Mouse (Mus musculus) heart, embryonic 11.5 days (tissue): ENCODE data around the gene Pdx1. TPM values are rescaled to one million over a fixed set of nuclear protein-coding genes. Genes with fewer than 3 reads are reported as not detected.

Source experiments
- ATAC-seq: fragments of 200-750 bp; cut with Nextera tagmentation; replicated peaks from 2 replicates; pipeline ENCODE4 v1.8.0; 2017; ENCODE audit warnings: moderate library complexity; ENCODE audit not compliant: insufficient number of reproducible peaks, low FRiP score, low TSS enrichment
- H3K27ac ChIP-seq: fragments of 300-500 bp; sonication (generic); 2 replicates; pipeline ENCODE4 v1.5.1; 2014; ENCODE audit warnings: mild to moderate bottlenecking, low read depth, low read length
- H3K27me3 ChIP-seq: fragments of 300-500 bp; sonication (generic); 2 replicates; pipeline ENCODE4 v1.6.1; 2014; ENCODE audit warnings: mild to moderate bottlenecking, low read length, mixed read lengths; ENCODE audit not compliant: control insufficient read depth, insufficient read depth
- H3K36me3 ChIP-seq: fragments of 300-500 bp; sonication (generic); 2 replicates; pipeline ENCODE4 v1.6.1; 2014; ENCODE audit warnings: mild to moderate bottlenecking, low read length, moderate library complexity, mixed read lengths; ENCODE audit not compliant: control insufficient read depth, insufficient read depth
- H3K4me1 ChIP-seq: fragments of 300-500 bp; sonication (generic); 2 replicates; pipeline ENCODE4 v1.6.1; 2014; ENCODE audit warnings: low read length; ENCODE audit not compliant: control insufficient read depth, insufficient read depth
- H3K4me2 ChIP-seq: fragments of 300-500 bp; sonication (generic); 2 replicates; pipeline ENCODE4 v1.6.1; 2014; ENCODE audit warnings: mild to moderate bottlenecking, moderate library complexity
- H3K4me3 ChIP-seq: fragments of 300-500 bp; sonication (generic); 2 replicates; pipeline ENCODE4 v1.5.1; 2014; ENCODE audit warnings: low read depth, low read length
- H3K9ac ChIP-seq: fragments of 300-500 bp; sonication (generic); 2 replicates; pipeline ENCODE4 v1.6.1; 2014; ENCODE audit warnings: mild to moderate bottlenecking, low read depth, low read length, moderate library complexity
- H3K9me3 ChIP-seq: fragments of 300-500 bp; sonication (generic); replicated peaks from 2 replicates; pipeline ENCODE4 v1.6.1; 2016; ENCODE audit warnings: low read length; ENCODE audit not compliant: control insufficient read depth
- WGBS: fragments of 180-500 bp; shearing (Covaris S2); extraction: QIAGEN DNeasy Blood & Tissue Kit; methylation state at CpG from one replicate; pipeline ENCODE4 v1.1.7; 2014; ENCODE audit not compliant: insufficient replicate concordance; 5-methylcytosine and 5-hydroxymethylcytosine counted together
- polyA plus RNA-seq: library from polyadenylated mRNA; unstranded; fragments of >200 nt; fragmentation: Nextera tagmentation; extraction: Ambion mirVana; gene quantifications from 2 replicates; pipeline ENCODE4 v1.2.1, GENCODE M21; 2014

Gene Pdx1
- polyA plus RNA-seq, 1 experiment from 2014 or later, result not detected

DNA sequence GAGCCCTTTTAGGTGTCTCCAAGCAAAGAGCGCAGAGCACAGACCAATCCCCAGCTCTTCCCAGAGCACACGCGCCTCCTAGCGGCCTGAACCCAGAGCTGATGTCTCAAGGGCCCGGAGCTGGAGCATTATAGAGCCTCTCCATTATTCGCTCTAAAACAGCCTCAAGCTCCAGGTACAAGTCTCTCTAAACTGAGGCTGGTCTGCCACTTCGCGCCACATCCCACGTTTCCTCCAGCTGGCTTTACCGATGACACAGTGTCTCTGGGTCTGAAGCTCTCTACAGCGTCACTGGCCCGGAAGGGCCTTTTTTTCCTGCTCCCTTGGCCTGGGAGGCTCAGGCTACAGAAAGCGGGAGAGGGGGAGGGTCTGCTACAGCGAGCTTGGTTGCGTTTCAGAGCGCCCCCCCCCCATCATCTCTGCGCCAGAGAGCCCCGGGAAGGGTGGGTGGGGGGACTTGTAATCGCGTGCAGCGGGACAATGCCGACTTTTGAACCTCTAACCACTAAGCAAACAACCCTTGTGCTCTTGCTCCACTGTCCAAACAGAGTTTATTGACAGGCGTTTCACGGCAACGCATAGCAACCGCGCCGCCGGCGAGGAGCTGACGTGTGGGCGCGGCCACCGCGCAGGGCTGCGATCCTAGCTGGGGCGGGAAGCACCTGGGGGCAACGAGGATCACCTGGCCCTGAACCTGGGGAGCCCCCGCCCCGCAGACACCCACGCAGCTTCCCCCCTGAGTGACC, 29.7 kb downstream of the Pdx1 start:
- Histone ChIP-seq H3K4me2 (peak overlapping the region; percentile 64), H3K27me3 (peaks cover 90% of the 10 kb centered on the region), H3K9me3 (no peaks in the 10 kb centered on the region), H3K27ac (no peak overlapping the region), H3K36me3 (no peaks in the 10 kb centered on the region), H3K4me3 (peak overlapping the region; percentile 30), H3K9ac (no peak overlapping the region), H3K4me1 (peaks cover 3% of the 10 kb centered on the region; the same call in 1 of the 2 replicates)
- under 1% methylated on average over 41 of the region's 41 CpGs for WGBS
- peak; percentile 63; the same call in 1 of the 2 replicates for ATAC-seq

- no peak for ATAC-seq
- 1% methylated on average over 4 of the region's 4 CpGs for WGBS
- Histone ChIP-seq H3K36me3 (no peaks in the 10 kb centered on the region), H3K9me3 (no peaks in the 10 kb centered on the region), H3K9ac (no peak overlapping the region), H3K4me1 (peaks cover 3% of the 10 kb centered on the region; the same call in 1 of the 2 replicates), H3K4me3 (peak overlapping the region; percentile 30), H3K4me2 (peak overlapping the region; percentile 64), H3K27me3 (peaks cover 90% of the 10 kb centered on the region), H3K27ac (no peak overlapping the region)
These were observed 30.2 kb downstream of the Pdx1 start for GRCm38 (mm10) chr5:147300001-147300363.

GRCm38 (mm10) chr5:147300917-147301780, 31.4 kb downstream of the Pdx1 start:
- Histone ChIP-seq H3K4me3 (no peak overlapping the region; the same call in 1 of the 2 replicates), H3K27ac (no peak overlapping the region), H3K4me1 (peaks cover 3% of the 10 kb centered on the region; the same call in 1 of the 2 replicates), H3K9me3 (no peaks in the 10 kb centered on the region), H3K9ac (no peak overlapping the region), H3K4me2 (no peak overlapping the region), H3K27me3 (peaks cover 93% of the 10 kb centered on the region), H3K36me3 (no peaks in the 10 kb centered on the region)
- 2% methylated on average over 21 of the region's 21 CpGs for WGBS
- ATAC-seq, result no peak

DNA sequence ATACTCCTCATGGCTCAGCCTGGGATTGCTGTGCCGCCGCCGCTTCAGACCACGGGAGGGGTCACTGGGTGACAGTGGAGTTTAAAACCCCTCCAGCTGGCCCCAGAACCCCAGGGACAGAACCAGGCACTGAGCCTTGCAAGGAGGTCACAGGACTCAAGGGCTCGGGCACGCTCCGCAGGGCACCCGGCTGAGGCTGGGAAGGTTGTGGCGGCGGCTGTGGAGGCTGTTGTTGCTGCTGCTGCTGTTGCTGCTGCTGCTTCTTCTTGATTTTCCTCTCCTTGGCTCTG, 32.0 kb downstream of the Pdx1 start:
- ATAC-seq, result no peak
- Histone ChIP-seq H3K9me3 (no peaks in the 10 kb centered on the region), H3K27me3 (peaks cover 96% of the 10 kb centered on the region), H3K4me3 (no peak overlapping the region; the same call in 1 of the 2 replicates), H3K4me2 (no peak overlapping the region), H3K27ac (no peak overlapping the region), H3K36me3 (no peaks in the 10 kb centered on the region), H3K4me1 (peaks cover 6% of the 10 kb centered on the region; the same call in 1 of the 2 replicates), H3K9ac (no peak overlapping the region)
- under 1% methylated on average over 10 of the region's 10 CpGs for WGBS

- no peak for ATAC-seq
- H3K36me3 ChIP-seq, result no peaks in the 10 kb centered on the region
- no peak overlapping the region for H3K9ac ChIP-seq
- H3K4me2 ChIP-seq, result no peak overlapping the region
- peaks cover 6% of the 10 kb centered on the region; the same call in 1 of the 2 replicates for H3K4me1 ChIP-seq
- H3K27ac ChIP-seq, result no peak overlapping the region
- no peak overlapping the region for H3K4me3 ChIP-seq
- H3K9me3 ChIP-seq, result no peaks in the 10 kb centered on the region
- WGBS, result 3% methylated on average over 8 of the region's 8 CpGs
- peaks cover 97% of the 10 kb centered on the region for H3K27me3 ChIP-seq
These were observed 32.4 kb downstream of the Pdx1 start for GRCm38 (mm10) chr5:147302141-147302540.

GRCm38 (mm10) chr5:147302746-147303400, 33.1 kb downstream of the Pdx1 start:
- Histone ChIP-seq H3K4me2 (no peak overlapping the region), H3K4me1 (peaks cover 6% of the 10 kb centered on the region; the same call in 1 of the 2 replicates), H3K9ac (no peak overlapping the region), H3K36me3 (no peaks in the 10 kb centered on the region), H3K27me3 (peaks cover 98% of the 10 kb centered on the region), H3K27ac (no peak overlapping the region), H3K4me3 (no peak overlapping the region), H3K9me3 (no peaks in the 10 kb centered on the region)
- 6% methylated on average over 13 of the region's 13 CpGs for WGBS
- ATAC-seq, result no peak

DNA sequence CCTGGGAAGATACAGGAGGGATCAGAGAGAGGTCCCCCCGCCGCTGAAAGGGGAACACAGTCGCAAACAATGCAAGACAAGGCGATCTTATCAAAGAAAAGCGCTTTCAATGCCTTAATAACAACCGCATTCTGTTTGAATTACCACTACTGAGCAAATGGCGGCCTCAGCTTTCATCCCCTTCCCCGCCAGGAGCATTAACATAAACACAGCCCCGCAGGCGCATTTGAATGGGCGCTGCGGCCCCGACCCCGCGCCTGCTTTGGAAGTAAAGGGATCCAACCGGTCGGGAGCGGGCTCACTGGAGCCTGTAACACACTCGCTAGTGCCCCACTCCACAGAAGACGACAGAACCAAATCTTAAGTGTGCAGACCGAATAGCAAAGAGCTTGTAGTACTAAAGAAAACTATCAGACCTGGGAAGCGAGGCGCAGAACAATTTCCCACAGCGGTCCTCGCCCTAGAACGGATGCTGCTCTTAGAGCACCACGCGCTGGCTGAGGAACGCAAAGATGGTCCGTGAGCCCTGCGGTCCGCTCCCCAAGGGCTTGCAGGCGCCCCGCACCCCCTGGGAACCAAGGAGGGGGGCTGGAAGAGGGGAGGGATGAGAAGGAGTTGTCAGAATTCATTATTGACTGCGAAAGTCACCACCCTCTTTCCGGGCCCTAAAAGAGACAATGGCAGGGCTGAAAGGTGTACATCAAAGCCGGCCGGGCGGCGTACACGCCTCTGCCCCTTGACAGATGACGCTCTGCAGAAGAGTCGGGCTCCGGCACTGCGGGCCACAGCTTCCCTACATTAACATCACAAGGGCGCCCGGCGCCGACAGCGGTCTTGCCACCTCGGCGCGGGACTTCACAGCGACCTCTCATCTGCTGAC, 34.8 kb downstream of the Pdx1 start:
- H3K4me2 ChIP-seq, result no peak overlapping the region
- no peaks in the 10 kb centered on the region for H3K9me3 ChIP-seq
- peaks cover 6% of the 10 kb centered on the region; the same call in 1 of the 2 replicates for H3K4me1 ChIP-seq
- H3K9ac ChIP-seq, result no peak overlapping the region
- no peak overlapping the region for H3K27ac ChIP-seq
- WGBS, result under 1% methylated on average over 54 of the region's 54 CpGs
- no peaks in the 10 kb centered on the region for H3K36me3 ChIP-seq
- ATAC-seq, result no peak
- 0 out of 2 replicates have a peak overlapping the region, but pooled peaks have one; percentile 4 for H3K4me3 ChIP-seq
- peaks cover 99% of the 10 kb centered on the region for H3K27me3 ChIP-seq
